Mouse (Mus musculus) cerebellum, postnatal 10 days (tissue): ENCODE measurements at regions not wholly inside any gene's neighbourhood (a gene's known extent, or its start where the extent isn't known, plus 50 kb on each side); places are given as distances from the start of the nearest gene placed in this dataset.

Experiments used
- DNase-seq, 2 experiments: peaks; one replicate each; pipeline ENCODE4 v3.0.0; 2021; ENCODE audit warnings: mixed read lengths in 2 of 2

- no peak for DNase-seq
Measured at GRCm38 (mm10) chr1:127152840-127153239, 52.0 kb upstream of the Mgat5 start.

DNA sequence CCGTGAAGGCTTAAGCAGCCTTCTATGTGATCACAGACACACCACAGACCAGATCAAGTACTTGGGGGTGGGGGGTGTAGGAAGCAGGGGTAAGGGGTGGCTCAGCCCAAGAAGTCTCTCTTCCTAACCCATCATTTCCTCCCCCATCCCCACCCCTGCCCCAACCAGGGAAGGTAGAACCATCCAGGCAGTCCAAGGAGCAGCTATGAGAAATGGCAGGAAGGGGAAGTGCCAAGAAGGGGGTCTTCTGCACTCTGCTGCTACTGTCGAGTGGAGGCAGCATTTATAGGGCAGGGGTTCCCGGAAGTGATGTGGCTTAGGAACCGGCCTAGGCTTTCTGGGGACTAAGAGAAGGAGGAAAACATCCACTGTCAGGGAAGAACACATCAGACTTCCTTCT lies 69.3 kb upstream of the Mgat5 start:
- DNase-seq = no peak

DNA sequence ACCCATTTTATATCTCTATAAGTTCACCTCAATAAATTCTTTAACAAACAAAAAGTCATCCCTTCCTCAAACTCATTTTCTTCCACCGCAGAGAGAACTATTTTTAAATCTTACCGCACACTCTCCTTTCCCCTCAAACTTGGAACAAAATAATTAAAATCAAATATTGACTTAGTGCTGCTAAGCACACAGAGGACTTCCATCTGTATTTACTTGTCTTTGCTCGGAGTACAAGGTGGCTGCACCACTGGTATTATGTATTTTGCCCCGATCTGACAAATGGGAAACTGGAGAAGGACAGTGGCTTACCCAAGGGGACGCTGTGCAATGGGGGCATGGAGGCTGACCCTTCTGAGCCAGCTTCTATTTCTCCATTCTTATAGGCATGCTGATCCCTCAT lies 72.9 kb upstream of the Mgat5 start:
- no peak for DNase-seq

GRCm38 (mm10) chr1:127124862-127125261 lies 80.0 kb upstream of the Mgat5 start:
- DNase-seq = no peak

- no peak for DNase-seq
Measured at GRCm38 (mm10) chr1:127118019-127118418, 86.8 kb upstream of the Mgat5 start.

- DNase-seq = peak; percentile 55 to 74
Measured at GRCm38 (mm10) chr1:127107485-127107884, 97.3 kb upstream of the Mgat5 start.

DNA sequence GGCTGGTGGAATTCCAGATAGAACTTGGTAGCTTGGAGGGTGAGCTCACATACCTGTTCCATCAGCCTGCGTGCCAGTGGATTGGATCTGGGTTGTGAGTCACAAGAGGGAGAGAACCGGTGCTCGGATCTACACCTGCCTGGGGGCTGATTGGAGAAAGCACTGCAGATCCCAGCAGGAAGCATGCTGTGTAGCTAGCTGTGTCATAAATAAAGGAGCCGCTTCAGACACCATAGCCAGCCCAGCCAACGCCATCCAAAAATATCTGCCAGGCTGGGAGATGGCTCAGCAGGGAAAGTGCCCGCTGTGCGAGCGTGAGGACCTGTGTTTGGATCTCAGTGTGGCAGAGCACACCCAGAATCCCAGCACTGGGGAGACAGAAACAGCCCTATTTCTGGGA lies 99.0 kb upstream of the Mgat5 start:
- DNase-seq = peak in 1 of 2 experiments; percentile 5

- DNase-seq = no peak
Measured at GRCm38 (mm10) chr1:127103664-127104063, 101.2 kb upstream of the Mgat5 start.

DNA sequence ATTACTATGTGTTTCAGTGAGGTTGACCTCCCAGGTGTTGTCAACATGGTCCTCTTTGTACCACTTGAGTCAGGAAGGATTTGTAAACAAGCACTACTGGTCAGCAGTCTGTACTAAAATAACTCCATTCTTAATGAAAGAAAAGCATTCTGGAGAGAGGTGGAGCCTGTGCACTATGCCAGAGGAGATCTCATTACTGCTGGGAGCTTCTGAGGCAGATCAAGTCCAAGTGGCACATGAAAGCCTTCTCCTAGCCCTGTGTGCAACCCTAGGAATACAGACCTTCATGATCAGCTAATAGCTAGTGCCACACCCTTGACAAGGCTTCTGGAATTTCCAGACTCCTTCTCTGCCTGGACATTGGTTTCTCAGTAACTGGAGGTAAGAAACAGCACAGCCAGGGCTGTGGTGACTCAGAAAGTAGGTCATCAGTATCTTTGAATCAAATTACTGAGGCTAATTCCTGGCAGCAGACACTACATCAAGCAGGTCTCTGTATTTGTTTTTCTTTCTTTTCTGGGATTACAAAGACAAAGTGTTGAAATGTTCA lies 105.9 kb upstream of the Mgat5 start:
- no peak for DNase-seq

DNA sequence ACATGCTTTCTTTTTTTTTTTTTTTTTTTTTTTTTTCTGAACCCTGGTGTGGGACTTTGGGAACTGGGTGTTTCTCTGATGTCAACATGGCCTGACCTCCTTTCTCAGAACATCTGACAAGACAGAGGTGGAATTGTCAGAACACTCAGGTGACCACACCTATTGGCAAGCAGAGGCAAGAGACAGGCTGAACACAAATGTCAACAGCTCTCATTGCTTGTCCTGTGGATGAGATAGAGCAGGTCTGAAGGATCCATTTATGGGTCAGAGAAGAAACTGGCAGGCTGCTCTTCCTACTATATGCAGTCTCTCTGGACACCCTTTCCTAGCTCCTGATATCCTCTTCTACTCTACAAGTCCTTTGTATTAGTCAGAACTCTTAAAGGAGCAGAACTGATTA lies 117.2 kb upstream of the Mgat5 start:
- DNase-seq = no peak

- DNase-seq = no peak
Measured at GRCm38 (mm10) chr1:127085988-127086387, 118.8 kb upstream of the Mgat5 start.

DNA sequence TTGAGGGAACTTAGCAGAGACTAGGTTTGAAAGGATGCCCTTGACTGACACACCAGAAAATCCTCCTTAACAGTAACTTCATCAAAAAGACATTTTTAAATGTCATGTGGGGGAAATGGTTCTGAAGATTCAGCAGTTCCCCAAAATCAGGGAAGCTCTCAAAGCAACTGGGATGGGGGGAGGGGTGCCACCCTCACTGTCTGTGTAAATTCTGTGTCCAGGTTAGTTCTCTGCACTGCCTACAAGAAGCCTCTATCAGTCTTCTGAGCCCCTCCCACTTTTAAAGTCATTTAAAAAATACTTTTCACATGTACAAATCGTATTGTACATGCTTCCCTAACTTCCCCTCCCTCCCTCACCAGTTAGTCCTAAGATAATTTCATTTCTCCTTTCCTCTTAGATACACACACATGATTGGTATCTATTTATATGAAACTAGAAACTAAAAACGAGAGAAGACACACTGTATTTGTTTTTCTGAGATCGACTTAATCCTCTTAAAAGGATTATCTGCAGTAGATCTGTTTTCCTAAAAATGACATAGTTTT lies 121.0 kb upstream of the Mgat5 start:
- no peak for DNase-seq

DNA sequence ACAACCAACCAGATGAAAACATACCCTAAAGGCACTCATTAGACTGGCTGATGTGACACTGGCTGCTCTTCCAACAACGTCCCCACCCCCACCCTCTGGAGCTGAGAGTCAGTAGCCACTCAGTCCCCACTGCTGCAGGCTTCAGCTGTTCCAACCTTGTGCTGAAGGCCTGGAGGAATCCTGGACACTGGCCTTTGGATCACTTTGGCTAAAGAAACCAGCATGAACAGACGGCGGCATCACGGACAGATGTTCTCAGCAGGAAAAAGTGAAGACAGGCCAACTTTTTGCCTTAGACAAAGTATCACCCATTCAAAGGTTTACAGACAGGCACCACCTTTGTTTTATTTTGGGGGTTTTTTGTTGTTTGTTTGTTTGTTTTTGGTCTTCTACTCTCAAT lies 125.8 kb upstream of the Mgat5 start:
- DNase-seq = peak; percentile 8 to 11

DNA sequence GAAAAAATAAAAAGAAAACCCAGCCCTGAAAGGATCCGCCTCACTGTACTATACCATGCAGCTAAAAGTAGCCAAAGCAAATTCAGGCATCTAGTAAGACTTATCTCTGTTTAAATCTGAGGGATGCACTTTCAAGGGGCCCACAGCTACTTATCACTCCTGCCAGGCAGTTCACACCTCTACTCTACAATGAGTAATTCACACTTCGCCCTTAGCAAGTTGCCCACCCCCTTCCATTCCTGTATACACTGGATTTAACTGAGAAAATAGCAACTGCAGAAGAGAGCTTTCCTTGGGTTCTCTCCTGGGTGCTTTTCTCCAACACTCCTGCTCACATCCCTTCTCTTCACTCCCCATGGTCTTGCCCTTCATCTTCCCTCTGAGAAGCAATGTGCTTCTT lies 142.4 kb upstream of the Mgat5 start:
- DNase-seq = no peak

- no peak for DNase-seq
Measured at GRCm38 (mm10) chr1:127045711-127046420, 158.9 kb upstream of the Mgat5 start.

- no peak for DNase-seq
Measured at GRCm38 (mm10) chr1:127034748-127035147, 170.1 kb upstream of the Mgat5 start.

DNA sequence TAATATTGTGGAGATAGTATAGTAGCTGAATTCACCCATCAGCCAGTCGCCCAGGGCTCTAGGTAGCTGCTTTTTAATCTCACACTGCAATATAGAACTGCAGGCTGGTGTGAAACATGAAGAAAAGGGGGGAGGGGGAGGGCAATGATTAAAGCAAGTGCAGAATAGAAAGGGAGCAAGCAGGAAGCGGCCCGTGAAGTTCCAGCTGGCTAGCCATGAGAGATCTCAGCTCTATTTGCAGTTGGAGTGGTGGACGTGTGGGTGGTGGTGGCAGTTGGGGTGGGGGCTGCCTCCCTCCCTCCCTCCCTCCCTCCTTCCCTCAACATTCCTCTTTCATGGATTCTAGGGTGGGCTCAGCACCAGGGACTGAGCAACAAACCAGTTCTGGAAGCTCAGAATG lies 173.3 kb upstream of the Mgat5 start:
- no peak for DNase-seq

GRCm38 (mm10) chr1:127028872-127029497 lies 175.8 kb upstream of the Mgat5 start:
- no peak for DNase-seq

- DNase-seq = no peak
Measured at GRCm38 (mm10) chr1:127023100-127023499, 181.7 kb upstream of the Mgat5 start.

- DNase-seq = peak; percentile 24 to 36
Measured at GRCm38 (mm10) chr1:127017698-127018097, 187.1 kb upstream of the Nckap5 start.

DNA sequence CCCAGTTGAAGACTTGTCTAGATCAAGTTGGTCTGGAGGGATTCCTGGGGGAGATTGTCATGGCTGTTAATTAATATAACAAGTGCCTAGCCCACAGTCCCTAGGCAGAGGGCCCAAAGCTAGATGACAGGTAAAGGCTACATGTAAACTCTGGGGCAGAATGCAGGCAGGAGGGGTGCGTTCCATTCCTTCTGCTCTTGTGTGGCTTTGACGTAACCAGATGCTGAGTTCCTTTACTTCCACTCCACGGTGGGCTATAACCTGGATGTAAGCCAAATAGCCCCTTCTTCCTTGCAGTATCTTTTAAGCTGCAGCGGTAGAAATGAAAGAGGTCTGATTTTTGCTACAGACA lies 185.3 kb upstream of the Nckap5 start:
- peak in 1 of 2 experiments; percentile 6 for DNase-seq

GRCm38 (mm10) chr1:127015042-127015893 lies 184.7 kb upstream of the Nckap5 start:
- DNase-seq = no peak

DNA sequence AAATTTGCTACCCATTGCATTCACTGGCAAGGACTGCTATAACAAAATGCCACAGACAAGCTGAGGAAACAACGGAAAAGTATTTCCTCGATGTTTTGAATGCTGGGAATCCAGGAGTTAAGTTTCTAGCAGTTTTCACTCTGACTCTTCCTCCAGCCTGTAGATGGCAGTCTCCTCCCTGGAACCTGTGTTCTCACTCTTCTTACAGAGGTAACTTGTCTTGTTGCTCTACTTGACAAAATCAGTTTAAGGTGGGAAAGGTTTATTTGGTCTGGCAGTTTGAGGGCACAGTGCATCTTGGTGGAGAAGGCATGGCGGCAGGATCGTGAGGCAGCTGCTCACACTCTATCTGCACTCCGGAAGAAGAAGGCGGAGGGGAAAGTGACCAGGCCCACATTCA lies 181.3 kb upstream of the Nckap5 start:
- DNase-seq = peak; percentile 49 to 51
